Mouse (Mus musculus) left cerebral cortex, postnatal 36 days (tissue): Measurements from ENCODE around the gene Mfrp. TPM values are rescaled to one million over a fixed set of nuclear protein-coding genes. Genes with fewer than 3 reads are reported as not detected.

Experiments used
- DNase-seq, 2 experiments: peaks; one replicate each; pipeline ENCODE4 v3.0.0; 2021 to 2022; ENCODE audit warnings: low spot score in 2 of 2, mixed read lengths in 1 of 2
- intact Hi-C: fragments of 180-260 bp; cut with DNase I; formaldehyde crosslinking; loops from one replicate; pipeline ENCODE4 v1.15.1; 2025
- total RNA-seq, 2 experiments: library from RNA; stranded (reverse); gene quantifications; 2 replicates each; pipeline ENCODE4 v1.2.3; 2021

The Mfrp gene
- under 1 TPM in 1 of 2 experiments, not detected in 1; 0.22 TPM for total RNA-seq

DNA sequence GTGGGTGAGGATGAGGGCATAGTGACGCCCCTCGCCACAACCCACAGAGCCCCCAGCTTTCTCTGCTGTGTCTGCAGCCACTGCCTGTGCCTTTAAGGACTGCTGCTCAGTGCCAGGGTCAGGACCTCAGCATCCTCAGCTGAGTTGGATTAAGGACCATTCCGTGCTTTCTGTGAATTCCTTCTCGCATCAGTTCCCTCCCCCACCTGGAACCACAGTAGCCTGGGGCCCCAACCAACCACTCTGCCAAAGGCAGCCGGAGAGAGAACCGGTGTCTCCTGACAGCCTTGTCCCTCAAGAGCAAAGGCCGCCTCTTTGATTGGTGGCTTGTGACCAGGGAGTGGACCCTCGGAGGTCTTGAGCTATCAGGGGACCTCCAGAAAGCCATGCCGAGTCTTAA is at the start of gene Mfrp:
TSS of gene Mfrp (plus strand) at position 240 of the 400 bp plus-strand sequence.
- DNase-seq, result no peak
- intact Hi-C loops, result loop anchor here (10.0 kb wide), 1 partner anchor 117 kb away; no protein-coding TSS in a partner anchor

DNA sequence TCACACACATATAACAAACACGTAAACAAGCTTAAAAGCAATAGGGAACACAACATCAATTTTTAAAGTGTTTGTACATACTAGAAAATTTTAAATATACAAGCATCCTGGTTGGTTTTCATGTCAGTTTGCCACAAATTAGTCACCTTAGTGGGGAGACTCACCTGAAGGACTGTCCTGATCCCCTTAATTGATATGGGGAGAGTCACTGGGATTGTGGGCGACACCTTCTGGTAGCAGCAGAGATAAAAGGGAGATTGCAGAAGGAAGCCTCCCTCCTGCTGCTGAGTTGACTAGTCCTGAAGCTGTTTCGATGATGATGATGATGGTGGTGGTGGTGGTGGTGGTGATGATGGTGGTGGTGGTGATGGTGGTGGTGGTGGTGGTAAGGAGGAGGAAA is 48.7 kb upstream of the Mfrp start:
- intact Hi-C loops, result no loop called here
- DNase-seq, result no peak

DNA sequence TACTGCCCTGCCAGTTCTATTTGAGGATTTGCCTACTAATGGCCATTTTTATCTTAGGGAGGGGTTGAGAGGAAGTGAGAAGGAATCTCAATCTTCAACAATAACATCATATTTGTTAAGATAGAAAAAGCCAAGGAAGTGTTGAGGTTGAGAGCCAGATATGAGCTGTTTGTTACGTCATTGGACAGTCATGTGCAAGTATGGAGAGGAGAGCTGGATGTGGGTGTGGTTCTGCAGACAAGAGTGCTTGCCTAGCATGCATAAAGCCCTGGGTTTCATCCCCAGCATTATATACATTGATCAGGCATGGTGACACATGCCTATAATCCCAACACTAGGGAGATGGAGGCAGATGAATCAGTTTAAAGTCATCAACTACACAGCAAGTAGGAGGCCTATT is 47.6 kb upstream of the Mfrp start:
- no peak for DNase-seq
- intact Hi-C loops, result no loop called here

DNA sequence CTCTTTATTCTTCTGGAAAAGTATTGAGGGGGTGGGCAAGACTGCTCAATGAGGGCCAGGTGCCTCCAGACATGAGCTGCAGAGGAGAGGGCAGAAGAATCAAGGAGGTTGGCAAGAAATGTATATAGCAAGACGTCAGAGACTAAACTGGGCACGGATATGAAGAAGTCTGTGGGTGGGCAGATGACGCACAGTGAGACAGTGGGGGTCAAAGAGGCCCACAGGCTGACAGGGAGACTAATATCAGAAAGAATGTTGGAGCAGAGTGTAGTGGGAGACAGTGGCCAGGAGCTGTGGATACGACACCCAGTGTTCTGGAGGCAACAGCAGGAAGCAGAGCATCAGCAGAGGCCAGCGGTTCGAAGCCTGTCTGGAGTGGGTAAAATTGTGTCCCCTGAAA is 42.9 kb upstream of the Mfrp start:
- intact Hi-C loops, result no loop called here
- DNase-seq, result no peak

DNA sequence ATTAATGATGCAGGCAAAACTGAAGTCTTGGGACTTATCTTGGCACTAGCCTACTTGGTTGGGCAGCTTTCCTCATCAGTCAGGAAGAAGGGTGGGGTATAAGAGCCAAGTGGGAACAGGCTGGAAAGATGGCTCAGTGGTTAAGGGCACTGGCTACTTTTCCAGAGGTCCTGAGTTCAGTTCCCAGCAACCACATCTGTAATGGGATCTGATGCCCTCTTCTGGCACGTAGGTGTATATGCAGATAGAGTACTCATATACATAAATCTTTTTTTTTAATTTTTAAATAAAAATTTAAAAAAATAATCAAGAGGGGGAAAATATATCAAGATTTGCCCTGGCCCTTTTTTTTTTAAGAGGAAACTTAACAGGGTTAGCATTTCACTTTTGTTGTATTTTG is 36.4 kb upstream of the Mfrp start:
- no peak for DNase-seq
- intact Hi-C loops, result no loop called here

DNA sequence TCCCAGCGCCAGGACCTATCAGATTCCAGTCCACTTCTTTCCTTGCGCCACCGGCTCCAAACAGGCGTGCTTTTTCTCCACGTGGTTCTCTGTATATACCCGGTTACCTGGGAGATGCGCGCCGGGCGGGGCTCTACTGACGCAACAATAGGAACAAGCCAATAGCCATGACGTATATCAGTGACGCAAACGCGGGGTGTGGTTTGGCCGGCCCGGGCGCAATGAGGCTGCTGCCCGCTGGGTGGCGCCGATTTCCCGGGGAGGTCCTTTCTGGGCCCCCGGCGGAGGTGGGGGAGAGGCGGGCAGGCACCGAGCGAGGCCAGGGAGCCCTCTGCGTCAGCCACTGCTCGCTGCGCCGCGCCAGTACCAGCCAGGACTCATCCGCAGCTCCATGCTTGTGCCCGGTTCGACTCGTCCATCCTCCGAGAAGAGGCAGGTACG is 34.7 kb upstream of the Mfrp start, which contains the start of gene Usp2:
TSS of gene Usp2 (plus strand) at position 237 of the 441 bp plus-strand sequence.
- peak; percentile 100 for DNase-seq
- intact Hi-C loops, result loop anchor here (2.0 kb wide), 2 partner anchors 18 to 24 kb away; partner anchors contain the start of gene Thy1

DNA sequence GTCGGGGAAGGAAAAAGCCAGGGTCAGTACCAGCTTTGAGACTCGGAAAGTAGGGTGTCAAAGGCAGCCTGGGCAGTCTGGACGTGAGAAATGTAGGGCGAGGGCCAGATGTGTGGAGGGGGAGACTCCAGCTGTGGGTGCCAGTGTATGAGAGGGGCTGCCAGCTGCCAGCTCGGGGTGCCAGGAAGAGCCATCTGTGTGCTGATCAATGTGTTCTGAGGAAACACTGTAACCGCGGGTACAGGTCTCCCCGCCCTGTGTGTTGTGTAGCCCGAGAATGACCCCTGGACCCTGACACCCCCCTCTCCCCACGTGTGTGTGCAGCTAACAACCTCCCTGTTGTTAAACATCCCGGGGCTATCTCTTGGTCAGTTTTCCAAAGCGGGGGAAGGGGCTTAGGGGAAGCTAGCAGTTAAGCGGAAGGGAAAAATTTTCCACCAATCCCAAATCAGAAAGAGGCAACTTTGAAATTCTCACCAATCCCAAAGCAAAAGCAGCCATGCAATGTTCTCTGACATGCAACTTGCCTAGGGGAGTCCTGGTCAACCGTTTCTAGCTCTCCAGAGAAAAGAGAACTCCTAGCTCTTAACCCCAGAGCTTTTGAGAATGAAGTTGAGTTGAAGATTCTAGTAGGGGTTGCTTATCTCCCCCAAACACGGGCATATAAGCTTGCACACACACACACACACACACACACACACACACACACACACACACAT is 34.1 kb upstream of the Mfrp start:
- intact Hi-C loops, result loop anchor here (2.0 kb wide), 2 partner anchors 17 to 25 kb away; partner anchors contain the start of gene Thy1
- DNase-seq, result peak in 1 of 2 experiments; percentile 49

DNA sequence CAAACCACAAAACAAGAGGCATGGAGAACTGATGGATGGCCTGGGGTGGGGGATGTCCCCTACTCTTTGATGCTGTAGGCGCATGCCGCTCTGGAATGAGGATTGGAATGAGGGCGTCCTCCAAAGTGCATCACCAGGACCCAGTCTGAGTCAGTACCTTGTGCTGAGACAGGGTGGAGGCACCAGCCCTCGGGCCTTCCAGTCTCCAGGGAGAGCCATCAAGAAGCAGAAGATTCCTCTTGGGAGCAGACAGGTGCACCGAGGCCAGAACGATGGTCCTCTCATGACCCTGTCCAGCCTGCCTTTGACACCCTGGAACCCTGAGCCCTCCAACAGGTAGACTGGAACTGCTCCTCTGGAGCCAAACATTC is 33.6 kb upstream of the Mfrp start:
- intact Hi-C loops, result loop anchor here (2.0 kb wide), 2 partner anchors 17 to 25 kb away; partner anchors contain the start of gene Thy1
- no peak for DNase-seq

DNA sequence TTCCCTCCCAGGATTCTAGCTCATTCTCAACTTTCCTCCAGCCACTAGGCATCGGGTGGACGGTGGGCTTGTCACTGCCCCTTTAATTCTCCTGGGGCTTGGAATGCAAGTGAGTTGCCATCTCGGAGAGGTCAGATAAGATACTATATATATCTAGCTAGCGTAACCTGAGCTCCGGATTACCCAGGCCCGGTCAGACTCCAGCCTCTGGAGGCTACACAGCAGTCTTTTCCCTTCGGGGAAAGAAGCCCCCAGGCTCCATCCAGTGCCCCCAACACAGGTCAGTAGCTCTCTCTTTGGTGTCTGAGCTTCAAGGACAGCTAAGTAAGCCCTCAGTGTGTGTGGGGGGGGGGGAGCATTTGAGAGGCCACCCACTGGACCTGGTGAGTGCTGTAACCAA is 32.3 kb upstream of the Mfrp start:
- no peak for DNase-seq
- intact Hi-C loops, result no loop called here

DNA sequence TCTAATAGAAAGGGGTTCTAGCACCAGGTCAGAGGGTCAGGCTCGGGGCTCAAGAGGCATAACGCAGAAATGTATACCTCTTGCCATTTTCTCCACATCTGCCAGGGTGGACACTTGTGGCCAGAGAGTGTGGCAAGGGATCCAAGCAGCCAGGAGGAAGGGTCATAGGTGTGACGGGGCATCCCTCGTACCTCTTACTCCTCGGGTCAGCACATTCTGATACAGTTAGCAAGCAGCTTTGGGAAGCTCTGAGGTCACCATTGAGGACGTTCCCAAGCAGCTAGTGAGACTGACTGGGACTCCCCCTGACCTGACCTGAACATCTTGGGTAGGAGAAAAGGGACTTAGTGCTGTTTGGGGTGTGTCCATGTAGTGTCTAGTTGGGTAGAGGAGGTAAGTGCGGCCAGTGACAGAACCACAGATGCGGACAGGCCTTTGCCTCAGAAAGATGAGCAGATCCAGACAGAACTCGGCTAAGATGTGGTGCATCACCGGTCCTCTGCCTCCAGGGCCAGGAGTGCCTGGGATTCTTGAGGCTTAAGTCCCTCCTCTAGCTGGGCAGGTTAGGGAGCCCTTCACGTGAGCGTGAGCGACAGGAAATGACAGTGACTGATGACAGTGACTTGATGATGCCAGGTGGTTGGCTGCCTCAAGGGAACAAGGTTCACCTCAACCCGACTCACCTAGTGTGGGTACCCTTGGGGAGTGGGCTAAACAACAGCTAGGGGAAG is 31.3 kb upstream of the Mfrp start:
- no peak for DNase-seq
- intact Hi-C loops, result no loop called here

DNA sequence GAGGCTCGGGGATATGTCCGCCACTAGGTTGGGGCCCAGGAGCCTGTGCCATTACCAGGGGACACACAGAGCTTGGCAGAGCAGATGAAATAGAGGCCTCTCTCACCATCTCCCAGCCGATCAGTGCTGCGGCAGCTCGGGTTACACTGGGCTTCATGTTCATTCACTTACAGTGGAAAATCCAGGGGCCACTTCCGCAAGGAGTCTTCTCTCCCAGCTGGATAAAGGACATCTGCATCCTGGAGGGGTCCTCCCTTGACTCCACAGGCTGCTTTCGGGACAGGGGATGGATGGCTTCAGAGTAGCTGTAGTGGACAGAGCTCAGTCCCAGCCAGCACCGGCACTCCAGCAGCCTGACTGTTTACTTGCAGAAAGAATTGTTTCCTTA is 30.7 kb upstream of the Mfrp start:
- intact Hi-C loops, result no loop called here
- no peak for DNase-seq

DNA sequence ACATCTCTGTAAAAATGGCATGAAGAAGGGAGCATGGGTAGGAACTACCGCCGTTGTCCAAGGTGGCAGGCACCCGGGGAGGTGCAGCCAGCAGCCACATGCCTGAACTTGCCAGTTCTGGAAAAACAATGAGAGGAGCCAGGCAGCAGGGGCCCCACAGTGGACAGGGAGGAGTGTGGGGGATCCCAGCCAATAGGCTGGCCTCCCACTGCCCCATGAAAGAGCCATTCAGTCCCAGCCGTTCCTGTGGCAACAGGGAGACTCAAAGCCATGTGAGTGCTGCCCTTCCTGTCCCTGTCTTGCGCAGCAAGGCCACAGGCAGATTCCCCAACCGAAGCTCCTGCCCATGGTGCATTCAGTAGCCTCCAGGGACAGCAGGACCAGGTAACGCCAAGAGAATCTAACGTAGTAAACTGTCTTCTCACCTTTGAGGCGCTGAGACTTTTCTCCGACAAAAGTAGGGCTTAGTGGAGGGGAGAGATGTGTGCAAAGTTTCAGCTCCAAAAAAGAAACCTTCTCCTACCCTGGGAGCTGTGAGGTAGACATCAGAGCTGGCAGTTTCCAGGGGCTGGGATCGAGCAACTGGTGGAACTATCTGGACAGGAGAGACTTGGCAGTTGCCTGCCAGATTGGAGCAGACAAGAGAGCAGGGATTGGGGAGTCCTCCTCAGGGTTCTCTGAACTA is 29.5 kb upstream of the Mfrp start:
- DNase-seq, result peak in 1 of 2 experiments; percentile 38
- intact Hi-C loops, result no loop called here

DNA sequence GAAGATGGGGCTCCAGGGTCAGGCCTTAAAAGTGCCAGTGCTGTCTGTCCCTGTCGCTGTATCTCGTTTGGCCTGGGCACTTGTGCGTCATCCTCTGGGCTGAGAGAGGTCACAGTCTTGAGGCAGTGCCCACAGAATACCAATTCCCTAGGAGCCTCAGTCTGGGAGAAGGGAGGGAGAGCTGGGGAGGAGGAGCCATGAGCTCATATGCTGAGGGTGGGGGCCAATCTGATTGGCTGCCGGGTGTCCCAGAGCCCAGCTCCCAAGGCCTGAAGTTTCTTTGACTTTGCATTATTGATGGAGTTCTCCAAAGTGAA is 29.0 kb upstream of the Mfrp start:
- intact Hi-C loops, result no loop called here
- DNase-seq, result peak in 1 of 2 experiments; percentile 22

DNA sequence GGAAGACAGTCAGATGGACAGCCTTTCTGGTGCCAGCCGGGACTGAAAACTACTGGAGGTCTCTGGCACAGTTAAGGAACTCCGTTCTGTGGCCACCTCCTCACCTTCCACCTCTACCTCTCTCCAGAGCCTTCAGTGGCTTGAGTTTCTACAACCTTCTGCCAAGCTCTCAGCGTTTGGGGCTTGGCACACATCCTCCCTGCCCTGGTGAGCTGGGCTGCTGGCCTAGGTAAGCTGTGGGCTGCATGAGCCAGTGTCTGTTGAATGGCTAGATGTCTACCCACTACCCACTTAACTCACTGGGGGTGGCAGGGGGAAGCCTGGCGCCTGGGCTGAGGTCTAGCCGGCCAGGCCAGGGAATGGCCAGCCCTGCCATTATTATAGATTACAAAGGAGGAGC is 28.4 kb upstream of the Mfrp start:
- intact Hi-C loops, result no loop called here
- peak in 1 of 2 experiments; percentile 7 for DNase-seq

DNA sequence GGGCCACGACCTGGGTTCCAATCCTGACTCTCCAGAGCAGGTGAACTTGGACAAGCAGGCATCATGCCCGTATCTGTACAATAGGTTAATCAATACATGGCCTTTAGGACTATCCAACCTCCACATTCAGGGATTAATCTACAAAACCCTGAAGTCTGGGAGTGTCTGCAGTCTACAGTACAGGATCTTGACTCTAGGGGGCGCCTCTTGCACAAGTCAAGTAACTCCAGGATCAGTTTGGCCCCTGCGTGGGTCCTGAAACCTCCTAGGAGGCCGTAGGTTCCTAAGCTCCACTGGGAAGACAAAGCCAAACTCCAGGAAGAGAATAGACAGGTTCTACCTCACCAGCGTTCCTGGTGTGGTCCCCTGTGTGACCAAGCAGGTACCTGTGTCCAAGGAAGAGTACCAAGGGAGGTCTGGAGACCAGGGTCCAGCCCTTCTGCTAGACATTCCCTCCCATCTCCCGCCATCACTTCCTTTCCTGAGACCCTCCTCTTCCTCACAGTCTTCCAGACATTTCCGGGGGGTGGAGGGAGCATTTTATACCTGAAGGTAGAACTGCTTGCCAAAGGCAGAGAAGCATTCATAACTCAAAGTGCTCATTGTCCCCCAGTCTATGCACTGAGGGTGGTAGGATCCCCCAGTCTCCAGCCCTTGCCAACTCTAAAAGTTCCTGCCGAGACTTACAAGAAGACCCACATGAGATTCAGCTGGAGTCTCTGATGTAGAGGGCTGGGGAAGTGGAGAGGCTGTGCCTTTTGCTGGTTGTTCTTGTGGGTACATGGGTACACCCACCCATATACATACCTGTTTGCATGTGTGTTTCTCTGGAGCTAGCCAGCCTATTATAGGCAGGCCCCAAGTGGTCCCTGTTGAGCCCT is 26.9 kb upstream of the Mfrp start:
- peak in 1 of 2 experiments; percentile 18 for DNase-seq
- intact Hi-C loops, result no loop called here

DNA sequence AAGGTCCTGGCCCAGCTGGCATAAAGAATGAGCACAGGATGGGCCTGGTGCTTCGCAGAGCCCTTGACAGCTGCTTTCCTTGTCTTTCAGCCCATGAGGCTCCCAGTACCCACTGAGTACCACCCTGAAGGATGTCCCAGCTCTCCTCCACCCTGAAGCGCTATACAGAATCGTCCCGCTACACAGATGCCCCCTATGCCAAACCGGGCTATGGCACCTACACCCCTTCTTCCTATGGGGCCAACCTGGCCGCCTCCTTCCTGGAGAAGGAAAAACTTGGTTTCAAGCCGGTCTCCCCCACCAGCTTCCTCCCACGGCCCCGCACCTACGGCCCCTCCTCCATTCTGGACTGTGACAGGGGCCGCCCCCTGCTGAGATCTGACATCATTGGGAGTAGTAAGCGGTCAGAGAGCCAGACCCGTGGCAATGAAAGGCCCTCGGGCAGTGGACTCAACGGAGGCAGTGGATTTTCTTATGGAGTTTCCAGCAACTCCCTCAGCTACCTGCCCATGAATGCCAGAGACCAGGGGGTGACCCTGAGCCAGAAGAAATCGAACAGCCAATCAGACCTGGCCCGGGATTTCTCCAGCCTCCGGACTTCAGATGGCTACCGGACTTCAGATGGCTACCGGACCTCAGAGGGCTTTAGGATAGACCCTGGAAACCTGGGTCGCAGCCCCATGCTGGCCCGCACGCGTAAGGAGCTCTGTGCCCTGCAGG is 26.1 kb upstream of the Mfrp start:
- intact Hi-C loops, result no loop called here
- no peak for DNase-seq

DNA sequence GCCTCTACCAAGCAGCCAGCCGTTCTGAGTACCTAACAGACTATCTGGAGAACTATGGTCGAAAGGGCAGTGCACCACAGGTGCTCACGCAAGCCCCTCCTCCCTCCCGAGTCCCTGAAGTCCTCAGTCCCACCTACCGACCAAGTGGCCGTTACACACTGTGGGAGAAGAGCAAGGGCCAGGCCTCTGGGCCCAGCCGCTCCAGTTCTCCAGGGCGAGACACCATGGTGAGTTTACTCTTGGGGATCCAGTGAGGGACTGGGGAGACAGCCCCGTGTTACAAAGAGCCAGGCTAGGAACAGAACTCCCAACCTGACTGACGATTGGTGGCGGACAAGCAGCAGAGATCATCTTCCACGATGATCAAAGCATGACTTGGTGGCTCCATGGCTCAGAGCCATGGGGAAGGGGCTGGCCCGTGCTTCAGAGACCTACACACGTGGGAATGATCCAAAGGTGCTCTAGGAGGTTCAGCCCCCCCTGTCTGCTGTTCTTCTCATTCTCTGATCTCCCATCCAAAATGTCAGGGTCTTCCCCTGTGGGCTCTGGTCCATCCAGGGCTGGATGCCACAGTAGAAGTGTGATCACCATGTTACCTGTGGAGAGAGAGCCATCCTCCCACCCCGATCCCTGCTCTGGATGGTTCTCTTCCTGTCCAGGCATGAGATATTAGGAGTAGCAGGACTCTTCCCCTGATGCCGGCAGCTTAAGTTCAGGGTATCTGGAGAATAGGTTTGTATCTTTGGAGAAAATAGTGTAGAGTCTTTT is 25.3 kb upstream of the Mfrp start:
- DNase-seq, result no peak
- intact Hi-C loops, result no loop called here

DNA sequence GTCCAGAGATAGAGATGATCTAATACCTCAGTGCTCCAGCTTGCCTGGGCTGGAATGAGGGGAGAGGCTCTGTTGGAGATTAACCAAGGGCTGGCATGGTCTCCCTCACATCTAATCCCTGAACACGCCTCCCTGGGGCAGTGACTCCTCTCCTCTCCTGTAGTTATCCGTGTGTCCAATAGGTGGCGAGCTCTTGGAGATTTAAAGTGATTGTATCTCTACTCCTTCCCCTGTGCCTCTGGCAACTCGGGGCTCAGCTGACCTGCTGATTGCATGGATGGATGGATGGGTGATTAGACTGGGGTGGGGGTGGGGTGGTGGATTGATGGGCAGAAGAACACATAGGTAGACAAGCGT is 24.8 kb upstream of the Mfrp start:
- intact Hi-C loops, result no loop called here
- peak in 1 of 2 experiments; percentile 48 for DNase-seq
